Mouse (Mus musculus): Measurements from ENCODE around the gene Igtp.
A peak's percentile ranks its signal among the peaks of the same experiment; 100 is the strongest.

DNA sequence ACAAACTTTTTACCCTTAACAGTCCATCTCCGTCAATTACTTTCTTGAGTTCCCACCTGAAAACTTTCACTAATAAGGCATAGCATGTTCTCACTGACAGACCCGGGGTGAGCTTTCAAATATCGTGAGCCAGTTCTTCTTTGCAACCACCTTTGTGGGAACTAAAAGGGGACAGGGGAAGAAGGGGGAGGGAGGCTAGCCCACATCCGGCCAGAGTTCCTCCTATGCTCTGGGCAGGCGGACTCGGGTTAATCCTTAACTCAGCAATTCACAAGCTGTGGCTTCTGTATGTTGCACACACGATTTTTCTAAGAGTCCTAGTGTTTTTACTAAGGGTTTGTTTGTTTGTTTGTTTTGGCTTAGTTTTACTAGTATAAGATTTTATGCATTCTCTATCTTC, 25.0 kb downstream of the Igtp start:
- no peak for TF ChIP-seq CTCF (conservative IDR thresholded peaks at IDR 0.05 in 1 of 2, IDR thresholded peaks at IDR 0.05 in 1 of 2; ENCODE audit: low read depth in 2 of 2, low read length in 2 of 2)
- no peak for TF ChIP-seq ZMIZ1 (IDR thresholded peaks at IDR 0.05; ENCODE audit: low read depth, low read length)
- TF ChIP-seq HCFC1 (IDR thresholded peaks at IDR 0.05; ENCODE audit: low read depth, low read length), result peak; percentile 26; the same call in 1 of the 2 replicates
- no peak for TF ChIP-seq JUND (conservative IDR thresholded peaks at IDR 0.05; ENCODE audit: low read depth, low read length)
- TF ChIP-seq SIN3A (IDR thresholded peaks at IDR 0.05; ENCODE audit: low read length), result no peak
- peak; percentile 49; the same call in 1 of the 2 replicates for TF ChIP-seq EP300 (IDR thresholded peaks at IDR 0.05; ENCODE audit: low read length)
- no peak for TF ChIP-seq NRF1 (IDR thresholded peaks at IDR 0.05; ENCODE audit: low read depth, low read length)

All from CH12.LX (cell line).